Comparison of ENCODE assay signal across 8 mouse cellular contexts in genomic region chr6:65778861-65779688, GRCm38 (mm10). TPM values are rescaled to one million over a fixed set of nuclear protein-coding genes. Genes with fewer than 3 reads are reported as not detected.
DNase-seq lines count a peak whose midpoint lies in the region; ATAC-seq and TF ChIP-seq lines count a peak whose summit lies in the region.

Gene Prdm5 (plus strand): TSS chr6:65778988.

- H3K27ac ChIP-seq in ES-Bruce4 (ENCODE audit: insufficient read depth, low read length): no peak within 1 kb of the TSS
- H3K27ac ChIP-seq in forebrain, embryonic 13.5 days: no peak within 1 kb of the TSS
- H3K27ac ChIP-seq in heart, postnatal 0 days (ENCODE audit: low read depth): peak within 1 kb of the TSS; percentile 66
- H3K27ac ChIP-seq in liver, embryonic 15.5 days (replicated peaks): no peak within 1 kb of the TSS
- peak within 1 kb of the TSS; percentile 74 for H3K27ac ChIP-seq in neural tube, embryonic 13.5 days (replicated peaks)

- 4% methylated on average over 56 of the region's 56 CpGs for WGBS in forebrain, embryonic 13.5 days
- 4% methylated on average over 51 of the region's 56 CpGs for WGBS in heart, postnatal 0 days
- 3% methylated on average over 56 of the region's 56 CpGs for WGBS in liver, embryonic 15.5 days (ENCODE audit: insufficient replicate concordance)
- WGBS in neural tube, embryonic 13.5 days: 4% methylated on average over 56 of the region's 56 CpGs

- H3K4me2 ChIP-seq in forebrain, embryonic 13.5 days: peak within 1 kb of the TSS; percentile 85
- peak within 1 kb of the TSS; percentile 62 for H3K4me2 ChIP-seq in heart, postnatal 0 days (ENCODE audit: low read depth, low read length)
- peak within 1 kb of the TSS; percentile 66 for H3K4me2 ChIP-seq in liver, embryonic 15.5 days
- H3K4me2 ChIP-seq in neural tube, embryonic 13.5 days: peak within 1 kb of the TSS; percentile 92

- peak; percentile 17 for DNase-seq in c-Kit-positive CD71-positive TER-119-negative erythroid progenitor cells, embryonic 14.5 days (ENCODE audit: low read depth)
- peak; percentile 56 for DNase-seq in heart, postnatal 0 days (ENCODE audit: low spot score)
- DNase-seq in kidney, postnatal 25 days: peak; percentile 48 to 81
- DNase-seq in thymus, postnatal 36 days: peak; percentile 19 to 39

- H3K4me1 ChIP-seq in ES-Bruce4 (ENCODE audit: control insufficient read depth, insufficient read depth, low read length): peaks cover 2% of the 10 kb centered on the region
- H3K4me1 ChIP-seq in forebrain, embryonic 13.5 days: peaks cover 19% of the 10 kb centered on the region
- H3K4me1 ChIP-seq in heart, postnatal 0 days (ENCODE audit: control insufficient read depth, insufficient read depth): peaks cover 21% of the 10 kb centered on the region
- H3K4me1 ChIP-seq in liver, embryonic 15.5 days (replicated peaks): peaks cover 9% of the 10 kb centered on the region; the same call in 1 of the 2 replicates
- peaks cover 25% of the 10 kb centered on the region; the same call in 1 of the 2 replicates for H3K4me1 ChIP-seq in neural tube, embryonic 13.5 days (replicated peaks)

- no peaks in the 10 kb centered on the region for H3K9me3 ChIP-seq in ES-Bruce4 (replicated peaks; ENCODE audit: control insufficient read depth, insufficient read depth, low read length, poor library complexity, severe bottlenecking)
- H3K9me3 ChIP-seq in forebrain, embryonic 13.5 days (replicated peaks): no peaks in the 10 kb centered on the region
- no peaks in the 10 kb centered on the region for H3K9me3 ChIP-seq in heart, postnatal 0 days (replicated peaks; ENCODE audit: control insufficient read depth, low read length)
- H3K9me3 ChIP-seq in liver, embryonic 15.5 days (replicated peaks): no peaks in the 10 kb centered on the region
- no peaks in the 10 kb centered on the region for H3K9me3 ChIP-seq in neural tube, embryonic 13.5 days

- no peak for TF ChIP-seq CTCF in ES-Bruce4 (IDR thresholded peaks at IDR 0.05; ENCODE audit: low read depth, low read length)
- TF ChIP-seq CTCF in heart, postnatal 0 days (IDR thresholded peaks at IDR 0.05; ENCODE audit: low read depth): no peak

- ATAC-seq in forebrain, embryonic 13.5 days: peak; percentile 93
- ATAC-seq in heart, postnatal 0 days (ENCODE audit: insufficient read depth, low read depth): peak; percentile 91
- peak; percentile 72 for ATAC-seq in liver, embryonic 15.5 days (ENCODE audit: insufficient read depth)
- peak; percentile 93 for ATAC-seq in neural tube, embryonic 13.5 days (ENCODE audit: low read depth)

- H3K27me3 ChIP-seq in ES-Bruce4 (ENCODE audit: control insufficient read depth, insufficient read depth, low read length, poor library complexity, severe bottlenecking): no peaks in the 10 kb centered on the region
- H3K27me3 ChIP-seq in forebrain, embryonic 13.5 days: no peaks in the 10 kb centered on the region
- H3K27me3 ChIP-seq in heart, postnatal 0 days (ENCODE audit: control insufficient read depth, insufficient read depth, low read length): no peaks in the 10 kb centered on the region
- H3K27me3 ChIP-seq in liver, embryonic 15.5 days: peaks cover 8% of the 10 kb centered on the region; the same call in 1 of the 2 replicates
- H3K27me3 ChIP-seq in neural tube, embryonic 13.5 days: no peaks in the 10 kb centered on the region

- TF ChIP-seq EP300 in ES-Bruce4 (IDR thresholded peaks at IDR 0.05; ENCODE audit: insufficient read depth, low read depth, low read length): no peak
- no peak for TF ChIP-seq EP300 in heart, postnatal 0 days (IDR thresholded peaks at IDR 0.05; ENCODE audit: low read depth)

- no peak for TF ChIP-seq POLR2A in ES-Bruce4 (IDR thresholded peaks at IDR 0.05; ENCODE audit: insufficient read depth, low read length)

- H3K36me3 ChIP-seq in ES-Bruce4 (ENCODE audit: control insufficient read depth, insufficient read depth, low read length, poor library complexity, severe bottlenecking): no peaks in the 10 kb centered on the region; the same call in 1 of the 2 replicates
- H3K36me3 ChIP-seq in forebrain, embryonic 13.5 days (ENCODE audit: poor library complexity, severe bottlenecking): no peaks in the 10 kb centered on the region
- H3K36me3 ChIP-seq in heart, postnatal 0 days (replicated peaks; ENCODE audit: control insufficient read depth, insufficient read depth, low read length): no peaks in the 10 kb centered on the region
- no peaks in the 10 kb centered on the region for H3K36me3 ChIP-seq in liver, embryonic 15.5 days (replicated peaks)
- no peaks in the 10 kb centered on the region for H3K36me3 ChIP-seq in neural tube, embryonic 13.5 days

- H3K4me3 ChIP-seq in ES-Bruce4 (ENCODE audit: low read depth, low read length): peak within 1 kb of the TSS; percentile 94
- H3K4me3 ChIP-seq in forebrain, embryonic 13.5 days: peak within 1 kb of the TSS; percentile 56
- H3K4me3 ChIP-seq in heart, postnatal 0 days (ENCODE audit: low read depth, low read length): peak within 1 kb of the TSS; percentile 69
- peak within 1 kb of the TSS; percentile 58 for H3K4me3 ChIP-seq in liver, embryonic 15.5 days (replicated peaks)
- H3K4me3 ChIP-seq in neural tube, embryonic 13.5 days: peak within 1 kb of the TSS; percentile 61

- H3K9ac ChIP-seq in ES-Bruce4 (ENCODE audit: low read depth, poor library complexity, severe bottlenecking): peak within 1 kb of the TSS; percentile 91
- H3K9ac ChIP-seq in forebrain, embryonic 13.5 days: peak within 1 kb of the TSS; percentile 77
- H3K9ac ChIP-seq in heart, postnatal 0 days (replicated peaks; ENCODE audit: low read depth, low read length): peak within 1 kb of the TSS; percentile 70
- peak within 1 kb of the TSS; percentile 18; the same call in 1 of the 2 replicates for H3K9ac ChIP-seq in liver, embryonic 15.5 days
- H3K9ac ChIP-seq in neural tube, embryonic 13.5 days: peak within 1 kb of the TSS; percentile 80

RNA-seq across cellular contexts. Expression of gene Prdm5, which starts in this region (rescaled TPM):
- polyA plus RNA-seq in ES-Bruce4 (2011; ENCODE audit: insufficient read depth, insufficient read length, low read depth, missing spikeins): 33.2 and 33.5 TPM in 2 replicates
- 8.4 and 9.8 TPM in 2 replicates for polyA plus RNA-seq in forebrain, embryonic 13.5 days (2015; fragmentation: Nextera tagmentation; extraction: Ambion mirVana)
- total RNA-seq in heart, postnatal 0 days (2014; rRNA removed; ENCODE audit: low replicate concordance): 8.5 and 14.3 TPM in 2 replicates
- polyA plus RNA-seq in heart, postnatal 0 days (2015; fragmentation: Nextera tagmentation; extraction: Ambion mirVana): 12.5 and 12.6 TPM in 2 replicates
- polyA plus RNA-seq in liver, embryonic 15.5 days (2015; fragmentation: Nextera tagmentation; extraction: Ambion mirVana): 1.5 and 1.6 TPM in 2 replicates
- polyA plus RNA-seq in neural tube, embryonic 13.5 days (2015; fragmentation: Nextera tagmentation; extraction: Ambion mirVana): 6.6 and 9.7 TPM in 2 replicates

Comparison
In these comparisons a context has a peak if more than half of its experiments do, and no peak if none do; other contexts are left out.
1. H3K27ac ChIP-seq: peak in heart, postnatal 0 days (single experiment) and neural tube, embryonic 13.5 days (single experiment); none in ES-Bruce4 (single experiment), forebrain, embryonic 13.5 days (single experiment) and liver, embryonic 15.5 days (single experiment).
2. H3K9ac ChIP-seq: peak in every context shown above with its lines; median percentile 91 in ES-Bruce4; 80 in neural tube, embryonic 13.5 days; 77 in forebrain, embryonic 13.5 days; 70 in heart, postnatal 0 days; 18 in liver, embryonic 15.5 days.
3. Peak in every context shown above with its lines, with median percentiles within 50 percentile points of each other: H3K4me3 ChIP-seq, DNase-seq, ATAC-seq and H3K4me2 ChIP-seq.